Mouse (Mus musculus) CH12.LX (cell line): ENCODE data around the gene Tdp1. TPM values are rescaled to one million over a fixed set of nuclear protein-coding genes. Genes with fewer than 3 reads are reported as not detected.
A peak's percentile ranks its signal among the peaks of the same experiment; 100 is the strongest.

Source experiments
- DNase-seq: peaks from one replicate; pipeline ENCODE4 v3.0.0-alpha.2; 2013; ENCODE audit errors: extremely low read depth
- H3K27ac ChIP-seq: 2 replicates; pipeline ENCODE4 v1.5.1; 2012; ENCODE audit warnings: low read depth, mild to moderate bottlenecking, control low read depth, moderate library complexity; ENCODE audit not compliant: insufficient read depth
- H3K27me3 ChIP-seq: replicated peaks from 2 replicates; pipeline ENCODE3; 2012; ENCODE audit warnings: inconsistent platforms
- H3K36me3 ChIP-seq, 2 experiments: replicated peaks in 1 of 2; 2 replicates each; pipeline versions ENCODE3 to v1.6.1; 2012; ENCODE audit warnings: inconsistent platforms in 1 of 2, low read length in 1 of 2, mild to moderate bottlenecking in 1 of 2, mixed read lengths in 1 of 2, moderate library complexity in 1 of 2; ENCODE audit not compliant: control insufficient read depth in 1 of 2, insufficient read depth in 1 of 2
- H3K4me1 ChIP-seq, 2 experiments: 2 replicates each; pipeline ENCODE4 v1.6.1; 2012; ENCODE audit warnings: inconsistent platforms in 1 of 2, moderate library complexity in 1 of 2; ENCODE audit not compliant: insufficient read depth in 2 of 2, control insufficient read depth in 1 of 2
- H3K4me2 ChIP-seq: 2 replicates; pipeline ENCODE4 v1.6.1; 2012; ENCODE audit warnings: low read depth, mild to moderate bottlenecking, control low read depth; ENCODE audit not compliant: poor library complexity, insufficient read depth, severe bottlenecking
- H3K4me3 ChIP-seq, 3 experiments: fragments of 150-350 bp in 1 of 3; sonication (generic) in 1 of 3; replicated peaks in 1 of 3; 2 replicates each; pipeline versions ENCODE3 to v1.5.1; 2011 to 2012; ENCODE audit warnings: low read depth in 2 of 3, low read length in 2 of 3, mild to moderate bottlenecking in 2 of 3, moderate library complexity in 2 of 3, control low read depth in 1 of 3, improper control_type of control experiment in 1 of 3, inconsistent platforms in 1 of 3, mixed read lengths in 1 of 3; ENCODE audit not compliant: poor library complexity in 1 of 3
- H3K79me2 ChIP-seq: replicated peaks from 2 replicates; pipeline ENCODE4 v1.6.1; 2012; ENCODE audit warnings: mild to moderate bottlenecking, moderate library complexity; ENCODE audit not compliant: control insufficient read depth, poor library complexity, insufficient read depth, severe bottlenecking; ENCODE audit errors: extremely low read depth
- H3K9ac ChIP-seq: 2 replicates; pipeline ENCODE4 v1.6.1; 2012; ENCODE audit warnings: low read depth, mild to moderate bottlenecking, control low read depth, moderate library complexity; ENCODE audit not compliant: insufficient read depth
- H3K9me3 ChIP-seq: replicated peaks from 2 replicates; pipeline ENCODE3; 2012; ENCODE audit warnings: low read length, inconsistent platforms, mixed read lengths
- BHLHE40 ChIP-seq: IDR thresholded peaks from 2 replicates; pipeline ENCODE4 v1.6.1; 2011; ENCODE audit warnings: mild to moderate bottlenecking, low read depth, low read length, improper control_type of control experiment
- CHD1 ChIP-seq: IDR thresholded peaks from 2 replicates; pipeline ENCODE4 v1.6.1; 2012; ENCODE audit warnings: low read depth, low read length, improper control_type of control experiment, inconsistent platforms
- CHD2 ChIP-seq: IDR thresholded peaks from 2 replicates; pipeline ENCODE4 v1.6.1; 2011; ENCODE audit warnings: low read length, improper control_type of control experiment
- CTCF ChIP-seq, 2 experiments: IDR thresholded peaks in 1 of 2; conservative IDR thresholded peaks in 1 of 2; 2 replicates each; pipeline ENCODE4 v1.5.1; 2011 to 2012; ENCODE audit warnings: low read depth in 2 of 2, low read length in 2 of 2, improper control_type of control experiment in 1 of 2, inconsistent platforms in 1 of 2, mild to moderate bottlenecking in 1 of 2, moderate library complexity in 1 of 2
- E2F4 ChIP-seq: IDR thresholded peaks from 2 replicates; pipeline ENCODE4 v1.6.1; 2011; ENCODE audit warnings: low read depth, low read length, improper control_type of control experiment; ENCODE audit not compliant: insufficient replicate concordance
- ELF1 ChIP-seq: IDR thresholded peaks from 2 replicates; pipeline ENCODE4 v1.6.1; 2014; ENCODE audit warnings: low read depth, mild to moderate bottlenecking, inconsistent platforms, low read length, improper control_type of control experiment
- EP300 ChIP-seq: IDR thresholded peaks from 2 replicates; pipeline ENCODE4 v1.6.1; 2011; ENCODE audit warnings: low read length, improper control_type of control experiment
- ETS1 ChIP-seq: conservative IDR thresholded peaks from 2 replicates; pipeline ENCODE4 v1.6.1; 2012; ENCODE audit warnings: low read depth, mild to moderate bottlenecking, inconsistent platforms, low read length, improper control_type of control experiment, moderate library complexity
- GABPA ChIP-seq: IDR thresholded peaks from 2 replicates; pipeline ENCODE4 v1.6.1; 2012; ENCODE audit warnings: low read depth, low read length, improper control_type of control experiment, inconsistent platforms; ENCODE audit not compliant: insufficient replicate concordance
- HCFC1 ChIP-seq: IDR thresholded peaks from 2 replicates; pipeline ENCODE4 v1.6.1; 2012; ENCODE audit warnings: low read depth, mild to moderate bottlenecking, inconsistent platforms, low read length, improper control_type of control experiment
- IRF4 ChIP-seq: IDR thresholded peaks from 2 replicates; pipeline ENCODE4 v1.6.1; 2014; ENCODE audit warnings: low read depth, mild to moderate bottlenecking, inconsistent platforms, low read length, improper control_type of control experiment
- JUN ChIP-seq: IDR thresholded peaks from 2 replicates; pipeline ENCODE4 v1.6.1; 2011; ENCODE audit warnings: low read depth, mild to moderate bottlenecking, low read length, improper control_type of control experiment, moderate library complexity; ENCODE audit not compliant: insufficient read depth
- JUND ChIP-seq: conservative IDR thresholded peaks from 2 replicates; pipeline ENCODE4 v1.6.1; 2011; ENCODE audit warnings: low read depth, low read length, improper control_type of control experiment
- KAT2A ChIP-seq: IDR thresholded peaks from 2 replicates; pipeline ENCODE4 v1.6.1; 2012; ENCODE audit warnings: low read length, improper control_type of control experiment, inconsistent platforms; ENCODE audit not compliant: insufficient replicate concordance
- MAFK ChIP-seq: IDR thresholded peaks from 2 replicates; pipeline ENCODE4 v1.6.1; 2011; ENCODE audit warnings: low read length, improper control_type of control experiment; ENCODE audit not compliant: insufficient replicate concordance
- MAX ChIP-seq: IDR thresholded peaks from 2 replicates; pipeline ENCODE4 v1.6.1; 2011; ENCODE audit warnings: low read length, improper control_type of control experiment
- MAZ ChIP-seq: IDR thresholded peaks from 2 replicates; pipeline ENCODE4 v1.6.1; 2012; ENCODE audit warnings: low read depth, mild to moderate bottlenecking, inconsistent platforms, low read length, improper control_type of control experiment, moderate library complexity
- MEF2A ChIP-seq: IDR thresholded peaks from 2 replicates; pipeline ENCODE4 v1.6.1; 2014; ENCODE audit warnings: low read depth, mild to moderate bottlenecking, inconsistent platforms, low read length, improper control_type of control experiment, borderline replicate concordance
- MXI1 ChIP-seq: IDR thresholded peaks from 2 replicates; pipeline ENCODE4 v1.6.1; 2011; ENCODE audit warnings: mild to moderate bottlenecking, low read depth, low read length, improper control_type of control experiment
- MYC ChIP-seq: IDR thresholded peaks from 2 replicates; pipeline ENCODE4 v1.6.1; 2011; ENCODE audit warnings: low read depth, mild to moderate bottlenecking, improper control_type of control experiment, low read length
- NELFE ChIP-seq: IDR thresholded peaks from 2 replicates; pipeline ENCODE4 v1.6.1; 2011; ENCODE audit warnings: low read depth, low read length, improper control_type of control experiment
- NRF1 ChIP-seq: IDR thresholded peaks from 2 replicates; pipeline ENCODE4 v1.6.1; 2014; ENCODE audit warnings: low read depth, mild to moderate bottlenecking, inconsistent platforms, low read length, improper control_type of control experiment, moderate library complexity
- PAX5 ChIP-seq: IDR thresholded peaks from 2 replicates; pipeline ENCODE4 v1.6.1; 2012; ENCODE audit warnings: low read length, inconsistent platforms, mixed read lengths
- POLR2A ChIP-seq: IDR thresholded peaks from 2 replicates; pipeline ENCODE4 v1.6.1; 2011; ENCODE audit warnings: low read depth, mild to moderate bottlenecking, improper control_type of control experiment, low read length
- POLR2AphosphoS2 ChIP-seq: IDR thresholded peaks from 2 replicates; pipeline ENCODE4 v1.6.1; 2011; ENCODE audit warnings: low read depth, low read length, improper control_type of control experiment
- RAD21 ChIP-seq: IDR thresholded peaks from 2 replicates; pipeline ENCODE4 v1.6.1; 2011; ENCODE audit warnings: low read depth, mild to moderate bottlenecking, low read length, improper control_type of control experiment, moderate library complexity
- RCOR1 ChIP-seq: conservative IDR thresholded peaks from 2 replicates; pipeline ENCODE4 v1.6.1; 2012; ENCODE audit warnings: low read depth, mild to moderate bottlenecking, inconsistent platforms, low read length, improper control_type of control experiment
- SIN3A ChIP-seq: IDR thresholded peaks from 2 replicates; pipeline ENCODE4 v1.6.1; 2012; ENCODE audit warnings: low read length, improper control_type of control experiment, inconsistent platforms
- SMC3 ChIP-seq: IDR thresholded peaks from 2 replicates; pipeline ENCODE4 v1.6.1; 2011; ENCODE audit warnings: low read depth, low read length, improper control_type of control experiment
- TBP ChIP-seq: conservative IDR thresholded peaks from 2 replicates; pipeline ENCODE4 v1.6.1; 2011; ENCODE audit warnings: low read depth, low read length, improper control_type of control experiment
- UBTF ChIP-seq: IDR thresholded peaks from 2 replicates; pipeline ENCODE4 v1.6.1; 2012; ENCODE audit warnings: low read depth, mild to moderate bottlenecking, inconsistent platforms, low read length, improper control_type of control experiment, moderate library complexity
- USF1 ChIP-seq: IDR thresholded peaks from 2 replicates; pipeline ENCODE4 v1.6.1; 2014; ENCODE audit warnings: low read depth, mild to moderate bottlenecking, inconsistent platforms, low read length, improper control_type of control experiment
- USF2 ChIP-seq: conservative IDR thresholded peaks from 2 replicates; pipeline ENCODE4 v1.6.1; 2011; ENCODE audit warnings: low read depth, low read length, improper control_type of control experiment
- ZC3H11A ChIP-seq: IDR thresholded peaks from 2 replicates; pipeline ENCODE4 v1.6.1; 2012; ENCODE audit warnings: low read depth, mild to moderate bottlenecking, inconsistent platforms, low read length, improper control_type of control experiment
- ZKSCAN1 ChIP-seq: IDR thresholded peaks from 2 replicates; pipeline ENCODE4 v1.6.1; 2012; ENCODE audit warnings: low read depth, inconsistent platforms, low read length, improper control_type of control experiment, borderline replicate concordance
- ZMIZ1 ChIP-seq: IDR thresholded peaks from 2 replicates; pipeline ENCODE4 v1.6.1; 2012; ENCODE audit warnings: low read depth, mild to moderate bottlenecking, inconsistent platforms, low read length, improper control_type of control experiment
- ZNF384 ChIP-seq: IDR thresholded peaks from 2 replicates; pipeline ENCODE4 v1.6.1; 2012; ENCODE audit warnings: low read depth, low read length, improper control_type of control experiment, inconsistent platforms
- dilution Hi-C: fragments of 300-500 bp; cut with MboI; formaldehyde crosslinking; loops from 2 replicates; pipeline ENCODE4 v1.14.3; 2020; ENCODE audit warnings: low sequenced_read_pairs; ENCODE audit not compliant: extremely low pct_unique_long_range_greater_than_20kb, extremely low pct_ligation_motif_present
- in situ Hi-C: fragments of 300-500 bp; cut with MboI; formaldehyde crosslinking; loops from 3 replicates; pipeline ENCODE4 v1.14.3; 2019; ENCODE audit warnings: low sequenced_read_pairs, low pct_ligation_motif_present, low pct_unique_long_range_greater_than_20kb, mixed read lengths
- polyA plus RNA-seq: library from polyadenylated mRNA; unstranded; fragments of >175 nt; gene quantifications from 2 replicates; pipeline ENCODE4 v1.2.1, GENCODE M21; 2012; ENCODE audit warnings: low read depth; ENCODE audit not compliant: insufficient read length
- total RNA-seq, 2 experiments: library from RNA; depleted of rRNA; stranded (reverse); fragments of 300-350 nt in 1 of 2; fragments of >200 nt in 1 of 2; gene quantifications; 2 replicates each; pipeline ENCODE4 v1.2.3; 2012 to 2014

Gene Tdp1
- total RNA-seq (2012; rRNA removed) (23.4 and 27.4 TPM in 2 replicates), total RNA-seq (2014; rRNA removed) (16.1 and 16.9 TPM in 2 replicates), polyA plus RNA-seq (48.3 and 53.7 TPM in 2 replicates)

GRCm38 (mm10) chr12:99884269-99885261 is at the start of gene Tdp1, which contains the start of gene Efcab11:
Gene Tdp1 (plus strand): TSS chr12:99884517.
Gene Efcab11 (minus strand): TSS chr12:99884439.
- Histone ChIP-seq H3K4me1 (peaks cover 12 to 39% of the 10 kb centered on the region in 2 experiments), H3K79me2 (peaks cover 6% of the 10 kb centered on the region), H3K4me2 (peak within 1 kb of the TSS; percentile 93), H3K36me3 (peaks cover 0 to 23% of the 10 kb centered on the region in 2 experiments), H3K4me3 (peak within 1 kb of the TSS; percentile 88 to 100 (median 98)), H3K27ac (peak within 1 kb of the TSS; percentile 79), H3K27me3 (no peaks in the 10 kb centered on the region), H3K9ac (peak within 1 kb of the TSS; percentile 96), H3K9me3 (no peaks in the 10 kb centered on the region)
- dilution Hi-C loops: no loop called here
- DNase-seq: peak; percentile 93
- in situ Hi-C loops: loop anchor here (25.0 kb wide), 1 partner anchor 797 kb away; no protein-coding TSS in a partner anchor
- TF ChIP-seq USF2 (no peak), E2F4 (no peak), CTCF (conservative IDR thresholded peaks at IDR 0.05 in 1 of 2, IDR thresholded peaks at IDR 0.05 in 1 of 2; ENCODE audit: low read depth in 2 of 2, low read length in 2 of 2) (no peak; a peak in 1 of 4 replicates), USF1 (no peak), IRF4 (peak; percentile 21; the same call in 1 of the 2 replicates), TBP (peak; percentile 88), MAX (peak; percentile 12; the same call in 1 of the 2 replicates), MXI1 (peak; percentile 60), MEF2A (peak; percentile 65), GABPA (no peak), JUND (no peak), RAD21 (no peak), RCOR1 (no peak), POLR2A (peak; percentile 89), ZMIZ1 (peak; percentile 84; the same call in 1 of the 2 replicates), NRF1 (peak; percentile 98), POLR2AphosphoS2 (no peak), CHD2 (no peak; the same call in 1 of the 2 replicates), ETS1 (no peak), JUN (no peak), ZC3H11A (no peak), KAT2A (peak; percentile 58; the same call in 1 of the 2 replicates), UBTF (peak; percentile 86), ZKSCAN1 (no peak), ELF1 (peak; percentile 96), MAFK (no peak), NELFE (peak; percentile 87), EP300 (peak; percentile 30; the same call in 1 of the 2 replicates), SMC3 (no peak), ZNF384 (no peak), CHD1 (no peak), MYC (peak; percentile 66), PAX5 (no peak), SIN3A (peak; percentile 84; the same call in 1 of the 2 replicates), HCFC1 (peak; percentile 72), MAZ (peak; percentile 52), BHLHE40 (no peak)
